Mouse (Mus musculus) erythroblast, embryonic 14.5 days (primary cell): ENCODE measurements around the gene Cacna1a. TPM values are rescaled to one million over a fixed set of nuclear protein-coding genes. Genes with fewer than 3 reads are reported as not detected.

Experiments used
- H3K27me3 ChIP-seq: 2 replicates; pipeline ENCODE4 v1.6.1; 2012; ENCODE audit warnings: inconsistent platforms; ENCODE audit not compliant: control insufficient read depth
- H3K36me3 ChIP-seq: 2 replicates; pipeline ENCODE4 v1.6.1; 2012; ENCODE audit warnings: mild to moderate bottlenecking, inconsistent platforms; ENCODE audit not compliant: control insufficient read depth
- H3K4me1 ChIP-seq: 2 replicates; pipeline ENCODE4 v1.6.1; 2012; ENCODE audit warnings: inconsistent platforms; ENCODE audit not compliant: control insufficient read depth
- H3K4me3 ChIP-seq: replicated peaks from 2 replicates; pipeline ENCODE3; 2012; ENCODE audit warnings: moderate library complexity, mild to moderate bottlenecking, inconsistent platforms
- H3K9me3 ChIP-seq: 2 replicates; pipeline ENCODE4 v1.6.1; 2012; ENCODE audit warnings: low read length, inconsistent platforms, mixed read lengths; ENCODE audit not compliant: control insufficient read depth
- GATA1 ChIP-seq: IDR thresholded peaks from 2 replicates; pipeline ENCODE4 v1.6.1; 2012; ENCODE audit warnings: low read length, inconsistent platforms, mixed read lengths
- TAL1 ChIP-seq: IDR thresholded peaks from 3 replicates; pipeline ENCODE4 v1.6.1; 2012; ENCODE audit warnings: low read length, inconsistent platforms, mixed read lengths
- polyA plus RNA-seq: library from polyadenylated mRNA; stranded (reverse); fragments of >175 nt; gene quantifications from 2 replicates; pipeline ENCODE4 v1.2.3, GENCODE M21; 2012

The Cacna1a gene
- polyA plus RNA-seq, 1 experiment: 0.88 TPM

- H3K4me1 ChIP-seq: peaks cover 40% of the 10 kb centered on the region
- TF ChIP-seq GATA1 (no peak), TAL1 (no peak)
- H3K4me3 ChIP-seq: no peak overlapping the region
- H3K9me3 ChIP-seq: no peaks in the 10 kb centered on the region
- no peaks in the 10 kb centered on the region for H3K36me3 ChIP-seq
- H3K27me3 ChIP-seq: no peaks in the 10 kb centered on the region
Observed at GRCm38 (mm10) chr8:84542481-84542880, 154.2 kb downstream of the Cacna1a start.

DNA sequence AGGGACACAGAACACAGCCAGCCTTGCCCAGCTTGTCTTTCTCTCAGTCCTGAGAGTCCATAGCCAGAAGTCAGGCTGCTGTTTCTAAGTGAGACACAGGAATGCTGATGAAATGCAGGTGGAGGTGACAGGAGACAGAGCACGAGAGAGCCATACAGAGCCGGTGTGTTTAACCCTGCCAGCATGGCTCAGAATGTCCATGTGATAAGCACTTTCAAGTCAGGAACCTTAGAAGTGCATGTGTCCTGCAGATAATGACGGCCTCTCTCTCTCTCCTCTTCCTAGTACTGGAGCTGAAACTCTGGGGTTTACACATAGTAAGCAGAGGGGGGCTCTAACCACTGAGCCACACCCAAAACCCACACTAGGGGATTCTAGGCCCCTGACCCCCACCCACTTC is 157.3 kb downstream of the Cacna1a start:
- Histone ChIP-seq H3K4me3 (peak overlapping the region; percentile 50), H3K4me1 (peaks cover 40% of the 10 kb centered on the region), H3K36me3 (no peaks in the 10 kb centered on the region), H3K9me3 (no peaks in the 10 kb centered on the region), H3K27me3 (0 out of 2 replicates have a peak, but pooled peaks cover 2% of the 10 kb centered on the region)
- no peak for TF ChIP-seq GATA1
- TF ChIP-seq TAL1: no peak

DNA sequence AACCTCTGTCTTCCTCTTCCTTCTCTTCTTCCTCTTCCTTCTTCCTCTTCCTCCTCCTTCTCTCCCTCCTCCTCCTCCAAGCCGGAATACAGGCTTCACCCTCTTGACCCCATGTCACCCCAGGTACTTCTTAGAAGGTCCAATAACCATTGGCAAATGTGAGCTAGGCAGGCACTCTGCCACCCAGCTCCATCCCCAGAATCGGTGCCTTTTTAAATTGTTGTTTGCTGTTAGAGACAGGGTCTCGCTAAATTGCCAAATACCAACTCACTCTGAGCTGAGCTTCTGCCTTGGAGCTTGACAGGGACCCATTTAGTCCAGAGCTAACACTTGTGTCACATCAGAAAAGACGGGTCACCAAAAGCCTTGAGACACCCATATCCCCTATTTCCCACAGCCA is 164.2 kb downstream of the Cacna1a start:
- Histone ChIP-seq H3K4me3 (no peak overlapping the region), H3K27me3 (peaks cover 34% of the 10 kb centered on the region), H3K4me1 (no peaks in the 10 kb centered on the region), H3K9me3 (no peaks in the 10 kb centered on the region), H3K36me3 (no peaks in the 10 kb centered on the region)
- TF ChIP-seq GATA1 (no peak), TAL1 (no peak)

GRCm38 (mm10) chr8:84553106-84553505 is 164.9 kb downstream of the Cacna1a start:
- Histone ChIP-seq H3K4me3 (no peak overlapping the region), H3K4me1 (no peaks in the 10 kb centered on the region), H3K27me3 (peaks cover 40% of the 10 kb centered on the region), H3K9me3 (no peaks in the 10 kb centered on the region), H3K36me3 (no peaks in the 10 kb centered on the region)
- TF ChIP-seq GATA1 (no peak), TAL1 (no peak)

DNA sequence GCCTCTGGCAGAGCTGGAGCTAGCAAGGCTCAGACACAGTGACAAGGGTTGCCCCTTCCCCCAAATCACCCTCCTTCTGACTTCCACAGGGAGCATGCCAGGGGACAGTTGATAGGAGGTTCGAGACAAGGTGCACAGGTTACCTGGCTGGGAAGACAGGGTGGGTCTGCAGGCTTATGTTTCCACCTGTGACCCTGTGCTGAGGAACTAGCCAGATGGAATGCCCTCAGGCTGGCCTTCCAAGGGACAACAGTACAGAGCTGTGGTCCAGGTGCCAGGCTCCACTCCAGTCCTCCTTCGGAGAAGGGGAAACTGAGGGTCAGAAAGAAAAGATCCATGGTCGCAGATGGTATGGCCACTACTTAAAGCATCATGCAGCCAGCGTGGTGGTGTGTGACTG is 165.4 kb downstream of the Cacna1a start:
- H3K4me3 ChIP-seq: no peak overlapping the region
- H3K9me3 ChIP-seq: no peaks in the 10 kb centered on the region
- TF ChIP-seq GATA1: no peak
- no peak for TF ChIP-seq TAL1
- no peaks in the 10 kb centered on the region for H3K36me3 ChIP-seq
- no peaks in the 10 kb centered on the region for H3K4me1 ChIP-seq
- H3K27me3 ChIP-seq: peaks cover 45% of the 10 kb centered on the region

DNA sequence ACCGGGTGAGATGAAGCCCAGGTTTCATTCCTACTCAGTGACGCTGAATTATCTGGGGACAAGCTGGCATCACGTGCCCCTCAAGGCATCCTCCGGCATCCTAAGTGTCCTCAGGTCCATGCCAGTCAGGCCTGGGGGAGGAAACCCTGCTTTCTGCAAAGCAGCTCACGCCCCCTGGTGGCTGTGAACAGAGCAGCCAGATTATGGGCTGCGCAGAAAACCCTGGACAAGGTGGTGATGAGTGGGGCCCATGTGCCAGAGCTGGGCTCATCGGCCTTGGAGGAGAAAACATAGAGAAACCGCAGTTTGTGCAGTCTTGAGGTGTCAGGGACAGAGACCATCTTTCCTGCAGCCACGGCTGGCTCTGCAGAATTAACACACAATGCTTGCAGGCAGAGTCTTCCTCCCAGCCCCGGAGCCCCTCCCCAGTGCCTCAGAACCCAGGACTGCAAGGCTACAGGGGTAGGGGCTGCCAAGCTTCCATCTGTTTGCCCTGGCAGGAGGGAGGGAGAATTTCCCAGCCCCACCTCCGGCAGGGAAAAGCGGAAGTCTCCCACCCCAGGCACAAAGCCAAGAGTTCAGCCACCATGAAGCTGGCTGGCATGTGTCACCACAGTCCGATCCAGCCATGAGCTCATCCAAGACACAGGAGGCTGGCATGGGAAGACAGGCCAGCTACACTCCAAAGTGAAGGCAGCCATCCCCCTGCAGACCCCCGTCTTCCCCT is 166.2 kb downstream of the Cacna1a start:
- H3K36me3 ChIP-seq: no peaks in the 10 kb centered on the region
- no peaks in the 10 kb centered on the region; the same call in 1 of the 2 replicates for H3K9me3 ChIP-seq
- H3K27me3 ChIP-seq: peaks cover 54% of the 10 kb centered on the region
- H3K4me3 ChIP-seq: no peak overlapping the region
- no peak for TF ChIP-seq TAL1
- no peaks in the 10 kb centered on the region; the same call in 1 of the 2 replicates for H3K4me1 ChIP-seq

GRCm38 (mm10) chr8:84555269-84555668 is 167.0 kb downstream of the Cacna1a start:
- H3K9me3 ChIP-seq: no peaks in the 10 kb centered on the region; the same call in 1 of the 2 replicates
- TF ChIP-seq GATA1 (no peak), TAL1 (no peak)
- H3K36me3 ChIP-seq: no peaks in the 10 kb centered on the region
- H3K4me3 ChIP-seq: no peak overlapping the region
- no peaks in the 10 kb centered on the region; the same call in 1 of the 2 replicates for H3K4me1 ChIP-seq
- H3K27me3 ChIP-seq: peaks cover 60% of the 10 kb centered on the region

DNA sequence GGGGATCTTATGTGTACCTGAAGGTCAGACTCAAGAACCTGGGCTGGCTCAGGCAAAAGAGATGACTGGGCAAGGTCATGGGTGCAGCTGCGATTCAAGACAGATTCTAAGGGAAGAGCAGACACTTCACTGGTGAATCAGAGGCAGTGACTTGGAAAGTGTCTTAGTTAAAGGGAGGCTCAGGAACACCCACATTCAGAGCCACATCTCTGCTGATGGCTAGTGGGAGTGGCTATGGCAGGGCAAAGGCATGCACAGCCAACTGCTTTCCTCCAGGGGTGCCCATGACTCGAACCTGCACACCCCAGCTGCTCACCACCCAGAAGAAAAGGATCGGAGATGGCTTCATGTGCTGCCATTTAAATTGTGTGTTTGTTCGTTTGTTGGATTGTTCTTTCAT is 169.7 kb downstream of the Cacna1a start:
- no peaks in the 10 kb centered on the region; the same call in 1 of the 2 replicates for H3K9me3 ChIP-seq
- peaks cover 68% of the 10 kb centered on the region for H3K27me3 ChIP-seq
- no peaks in the 10 kb centered on the region; the same call in 1 of the 2 replicates for H3K4me1 ChIP-seq

GRCm38 (mm10) chr8:84559121-84559604 is 170.9 kb downstream of the Cacna1a start:
- Histone ChIP-seq H3K27me3 (peaks cover 66% of the 10 kb centered on the region), H3K9me3 (no peaks in the 10 kb centered on the region; the same call in 1 of the 2 replicates), H3K4me3 (no peak overlapping the region), H3K4me1 (no peaks in the 10 kb centered on the region; the same call in 1 of the 2 replicates), H3K36me3 (no peaks in the 10 kb centered on the region)
- no peak for TF ChIP-seq GATA1
- no peak for TF ChIP-seq TAL1

More for the DNA sequence above, 169.7 kb downstream of the Cacna1a start:
- TF ChIP-seq TAL1 (no peak), GATA1 (no peak)
- no peak overlapping the region for H3K4me3 ChIP-seq
- H3K36me3 ChIP-seq: no peaks in the 10 kb centered on the region
